Mouse (Mus musculus) induced T-regulatory cell, adult 2 months (primary cell): Measurements from ENCODE around the gene Fbxl2.
"Not testable (repeated sequence)": the region's sequence is repeated elsewhere in the genome, so short reads cannot be mapped to it uniquely, and the experiment has no call there.

ENCODE experiments used
- DNase-seq: peaks from one replicate; pipeline ENCODE4 v3.0.0-alpha.2; 2012; ENCODE audit warnings: low read depth

Gene Fbxl2

GRCm38 (mm10) chr9:114046028-114046427, at the start of gene Fbxl2:
Gene Fbxl2 (minus strand): TSS chr9:114046191.
- no peak for DNase-seq

GRCm38 (mm10) chr9:114094854-114095253, 48.9 kb upstream of the Fbxl2 start:
- no peak for DNase-seq

GRCm38 (mm10) chr9:114092188-114092587, 46.2 kb upstream of the Fbxl2 start:
- peak; percentile 39 for DNase-seq

- not testable (repeated sequence) for DNase-seq
These were observed 42.9 kb upstream of the Fbxl2 start for GRCm38 (mm10) chr9:114088885-114089284.

- no peak for DNase-seq
These were observed 41.3 kb upstream of the Fbxl2 start for GRCm38 (mm10) chr9:114087106-114087815.

GRCm38 (mm10) chr9:114086422-114086821, 40.4 kb upstream of the Fbxl2 start:
- no peak for DNase-seq

GRCm38 (mm10) chr9:114073681-114074080, 27.7 kb upstream of the Fbxl2 start:
- no peak for DNase-seq

- no peak for DNase-seq
These were observed 23.4 kb upstream of the Fbxl2 start for GRCm38 (mm10) chr9:114069372-114069771.

GRCm38 (mm10) chr9:114068494-114069053, 22.6 kb upstream of the Fbxl2 start:
- no peak for DNase-seq

- DNase-seq, result no peak
These were observed 11.3 kb upstream of the Fbxl2 start, which contains the start of gene Susd5 for GRCm38 (mm10) chr9:114057090-114057796. Gene Susd5 (plus strand): TSS chr9:114057140.

GRCm38 (mm10) chr9:114052866-114053265, 6.9 kb upstream of the Fbxl2 start:
- DNase-seq, result no peak

GRCm38 (mm10) chr9:114052031-114052430, 6.0 kb upstream of the Fbxl2 start:
- no peak for DNase-seq

- DNase-seq, result peak; percentile 18
These were observed 4.8 kb upstream of the Fbxl2 start for GRCm38 (mm10) chr9:114050778-114051177.

GRCm38 (mm10) chr9:114050106-114050505, 4.1 kb upstream of the Fbxl2 start:
- DNase-seq, result no peak

GRCm38 (mm10) chr9:114046676-114047075, 685 bp upstream of the Fbxl2 start:
- DNase-seq, result no peak

- peak; percentile 58 for DNase-seq
These were observed 1.5 kb downstream of the Fbxl2 start for GRCm38 (mm10) chr9:114044446-114044845.

- no peak for DNase-seq
These were observed 3.5 kb downstream of the Fbxl2 start for GRCm38 (mm10) chr9:114042490-114042889.

- DNase-seq, result no peak
These were observed 5.0 kb downstream of the Fbxl2 start for GRCm38 (mm10) chr9:114040945-114041344.

GRCm38 (mm10) chr9:114026261-114026934, 19.6 kb downstream of the Fbxl2 start:
- DNase-seq, result peak; percentile 91

GRCm38 (mm10) chr9:114025846-114026245, 20.1 kb downstream of the Fbxl2 start:
- DNase-seq, result no peak

- DNase-seq, result no peak
These were observed 20.8 kb downstream of the Fbxl2 start for GRCm38 (mm10) chr9:114025182-114025581.

GRCm38 (mm10) chr9:114022141-114022540, 23.9 kb downstream of the Fbxl2 start:
- DNase-seq, result no peak
